Mouse (Mus musculus) erythroblast, embryonic 14.5 days (primary cell): ENCODE measurements around the gene Smad9. TPM values are rescaled to one million over a fixed set of nuclear protein-coding genes. Genes with fewer than 3 reads are reported as not detected.

Experiments used
- H3K27me3 ChIP-seq: 2 replicates; pipeline ENCODE4 v1.6.1; 2012; ENCODE audit warnings: inconsistent platforms; ENCODE audit not compliant: control insufficient read depth
- H3K36me3 ChIP-seq: 2 replicates; pipeline ENCODE4 v1.6.1; 2012; ENCODE audit warnings: mild to moderate bottlenecking, inconsistent platforms; ENCODE audit not compliant: control insufficient read depth
- H3K4me1 ChIP-seq: 2 replicates; pipeline ENCODE4 v1.6.1; 2012; ENCODE audit warnings: inconsistent platforms; ENCODE audit not compliant: control insufficient read depth
- H3K4me3 ChIP-seq: replicated peaks from 2 replicates; pipeline ENCODE3; 2012; ENCODE audit warnings: moderate library complexity, mild to moderate bottlenecking, inconsistent platforms
- H3K9me3 ChIP-seq: 2 replicates; pipeline ENCODE4 v1.6.1; 2012; ENCODE audit warnings: low read length, inconsistent platforms, mixed read lengths; ENCODE audit not compliant: control insufficient read depth
- GATA1 ChIP-seq: IDR thresholded peaks from 2 replicates; pipeline ENCODE4 v1.6.1; 2012; ENCODE audit warnings: low read length, inconsistent platforms, mixed read lengths
- TAL1 ChIP-seq: IDR thresholded peaks from 3 replicates; pipeline ENCODE4 v1.6.1; 2012; ENCODE audit warnings: low read length, inconsistent platforms, mixed read lengths
- polyA plus RNA-seq: library from polyadenylated mRNA; stranded (reverse); fragments of >175 nt; gene quantifications from 2 replicates; pipeline ENCODE4 v1.2.3, GENCODE M21; 2012

Smad9 gene
- polyA plus RNA-seq, 1 experiment: not detected

DNA sequence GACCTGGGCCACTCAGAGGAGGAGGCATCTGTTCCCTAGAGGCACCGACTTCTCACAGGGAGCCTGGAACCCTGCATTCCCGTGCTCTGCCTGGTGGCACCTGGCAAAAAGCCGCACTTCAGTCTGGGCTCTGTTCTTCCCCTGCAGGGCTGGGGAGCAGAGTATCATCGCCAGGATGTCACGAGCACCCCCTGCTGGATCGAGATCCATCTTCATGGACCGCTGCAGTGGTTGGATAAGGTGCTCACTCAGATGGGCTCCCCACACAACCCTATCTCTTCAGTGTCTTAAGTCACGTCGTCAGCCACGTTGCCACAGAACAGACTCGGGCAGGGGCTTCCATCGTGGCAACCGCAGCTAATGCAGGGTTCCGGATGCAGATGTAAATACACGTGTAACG, 41.8 kb downstream of the Smad9 start:
- no peak for TF ChIP-seq TAL1
- TF ChIP-seq GATA1: no peak
- H3K4me3 ChIP-seq: no peak overlapping the region

GRCm38 (mm10) chr3:54803713-54804112, 48.3 kb downstream of the Smad9 start:
- Histone ChIP-seq H3K27me3 (no peaks in the 10 kb centered on the region), H3K9me3 (no peaks in the 10 kb centered on the region)

More for the DNA sequence above, 41.8 kb downstream of the Smad9 start:
- Histone ChIP-seq H3K36me3 (no peaks in the 10 kb centered on the region), H3K27me3 (no peaks in the 10 kb centered on the region), H3K4me1 (no peaks in the 10 kb centered on the region), H3K9me3 (peaks cover 13% of the 10 kb centered on the region)

GRCm38 (mm10) chr3:54807061-54807661, 51.8 kb downstream of the Smad9 start:
- Histone ChIP-seq H3K9me3 (0 out of 2 replicates have a peak, but pooled peaks cover 2% of the 10 kb centered on the region), H3K27me3 (peaks cover 21% of the 10 kb centered on the region), H3K4me3 (peak overlapping the region; percentile 99), H3K36me3 (peaks cover 28% of the 10 kb centered on the region), H3K4me1 (peaks cover 36% of the 10 kb centered on the region)
- TF ChIP-seq TAL1: no peak
- TF ChIP-seq GATA1: no peak

More at GRCm38 (mm10) chr3:54803713-54804112, 48.3 kb downstream of the Smad9 start:
- no peak for TF ChIP-seq TAL1
- no peak for TF ChIP-seq GATA1
- Histone ChIP-seq H3K4me3 (no peak overlapping the region), H3K36me3 (peaks cover 28% of the 10 kb centered on the region), H3K4me1 (peaks cover 31% of the 10 kb centered on the region)

GRCm38 (mm10) chr3:54807666-54808217, 52.4 kb downstream of the Smad9 start, which contains the start of gene Rfxap:
Gene Rfxap (minus strand): TSS chr3:54807791.
- no peak for TF ChIP-seq TAL1
- TF ChIP-seq GATA1: no peak
- H3K27me3 ChIP-seq: peaks cover 25% of the 10 kb centered on the region

DNA sequence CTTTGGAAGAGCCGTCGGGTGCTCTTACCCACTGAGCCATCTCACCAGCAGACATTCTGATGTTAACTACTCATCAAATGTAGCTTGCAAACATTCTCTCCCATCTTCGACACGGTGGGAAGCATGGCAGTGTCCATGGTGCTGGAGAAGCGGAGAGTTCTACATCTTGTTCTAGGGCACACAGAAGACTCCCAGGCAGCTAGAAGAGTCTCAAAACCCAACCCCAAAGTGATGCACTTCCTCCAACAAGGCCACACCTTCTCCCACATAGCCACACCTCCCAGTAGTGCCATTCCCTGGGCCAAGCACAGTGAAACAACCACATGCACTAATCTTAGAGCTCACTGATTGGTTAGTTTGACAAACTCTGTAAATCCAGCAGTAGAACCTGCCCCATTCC, 53.7 kb downstream of the Smad9 start:
- Histone ChIP-seq H3K4me3 (no peak overlapping the region), H3K9me3 (0 out of 2 replicates have a peak, but pooled peaks cover 2% of the 10 kb centered on the region), H3K27me3 (peaks cover 25% of the 10 kb centered on the region), H3K36me3 (peaks cover 13% of the 10 kb centered on the region), H3K4me1 (peaks cover 36% of the 10 kb centered on the region)
- TF ChIP-seq GATA1 (no peak), TAL1 (no peak)

More at GRCm38 (mm10) chr3:54807666-54808217, 52.4 kb downstream of the Smad9 start, which contains the start of gene Rfxap:
- Histone ChIP-seq H3K4me3 (peak within 1 kb of the TSS; percentile 99), H3K9me3 (0 out of 2 replicates have a peak, but pooled peaks cover 2% of the 10 kb centered on the region), H3K4me1 (peaks cover 36% of the 10 kb centered on the region), H3K36me3 (peaks cover 27% of the 10 kb centered on the region)

- H3K27me3 ChIP-seq: peaks cover 25% of the 10 kb centered on the region
- 0 out of 2 replicates have a peak, but pooled peaks cover 2% of the 10 kb centered on the region for H3K9me3 ChIP-seq
- TF ChIP-seq GATA1 (no peak), TAL1 (no peak)
- H3K4me1 ChIP-seq: peaks cover 19% of the 10 kb centered on the region
- H3K4me3 ChIP-seq: no peak overlapping the region
- no peaks in the 10 kb centered on the region for H3K36me3 ChIP-seq
These were observed 56.2 kb downstream of the Smad9 start for GRCm38 (mm10) chr3:54811616-54812015.

DNA sequence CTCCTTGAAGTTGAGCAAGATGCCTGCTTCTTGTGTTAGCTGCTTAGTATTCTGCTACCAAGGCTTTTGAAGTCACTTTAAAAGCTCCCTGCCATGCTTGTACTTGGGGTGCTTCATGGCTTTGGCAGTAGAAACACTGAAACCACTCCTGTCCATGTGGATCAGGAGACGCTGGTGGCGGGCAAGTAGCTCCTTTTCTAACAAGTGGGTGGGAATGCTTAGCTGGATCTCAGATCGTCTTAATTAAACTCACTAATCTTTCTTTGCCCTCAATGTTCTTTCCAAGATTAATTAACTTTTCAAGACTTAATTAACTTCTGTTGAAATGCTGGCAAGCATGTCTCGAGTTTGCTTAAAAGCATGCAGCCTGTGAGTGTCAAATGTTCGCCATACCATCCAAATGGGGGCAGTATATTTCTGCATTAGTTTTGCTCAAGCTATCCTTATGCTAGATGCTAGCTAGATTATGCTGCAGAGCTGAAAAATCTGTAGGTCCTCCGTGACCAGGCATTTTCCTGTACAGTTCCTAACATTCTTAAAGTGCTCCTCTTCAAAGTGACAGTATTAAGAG, 58.1 kb downstream of the Smad9 start:
- Histone ChIP-seq H3K4me1 (peaks cover 6% of the 10 kb centered on the region), H3K36me3 (no peaks in the 10 kb centered on the region), H3K9me3 (0 out of 2 replicates have a peak, but pooled peaks cover 2% of the 10 kb centered on the region), H3K27me3 (peaks cover 25% of the 10 kb centered on the region), H3K4me3 (no peak overlapping the region)
- TF ChIP-seq GATA1 (no peak), TAL1 (no peak)

DNA sequence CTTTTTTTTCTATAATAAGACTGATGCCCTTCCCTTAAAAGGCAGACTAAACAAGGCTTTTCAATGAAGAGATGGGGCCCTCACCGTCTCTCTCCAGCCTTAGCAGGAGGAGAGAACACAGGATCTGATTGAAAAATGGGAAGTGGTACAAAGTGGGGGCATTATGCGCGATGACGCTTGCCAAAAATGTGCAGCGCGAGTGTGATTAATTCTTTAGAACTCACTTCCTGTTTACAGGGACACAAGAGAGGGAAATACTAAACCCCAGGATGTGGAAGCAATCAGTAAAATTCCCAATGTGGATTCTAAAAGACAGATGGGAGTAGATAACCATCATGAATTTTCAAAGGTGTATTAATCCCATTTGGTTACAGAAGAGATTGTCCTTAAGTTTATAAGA, 59.2 kb downstream of the Smad9 start:
- peaks cover 4% of the 10 kb centered on the region; the same call in 1 of the 2 replicates for H3K4me1 ChIP-seq
- H3K4me3 ChIP-seq: no peak overlapping the region
- no peaks in the 10 kb centered on the region for H3K36me3 ChIP-seq
- TF ChIP-seq GATA1 (no peak), TAL1 (no peak)
- peaks cover 19% of the 10 kb centered on the region for H3K27me3 ChIP-seq
- H3K9me3 ChIP-seq: 0 out of 2 replicates have a peak, but pooled peaks cover 2% of the 10 kb centered on the region

DNA sequence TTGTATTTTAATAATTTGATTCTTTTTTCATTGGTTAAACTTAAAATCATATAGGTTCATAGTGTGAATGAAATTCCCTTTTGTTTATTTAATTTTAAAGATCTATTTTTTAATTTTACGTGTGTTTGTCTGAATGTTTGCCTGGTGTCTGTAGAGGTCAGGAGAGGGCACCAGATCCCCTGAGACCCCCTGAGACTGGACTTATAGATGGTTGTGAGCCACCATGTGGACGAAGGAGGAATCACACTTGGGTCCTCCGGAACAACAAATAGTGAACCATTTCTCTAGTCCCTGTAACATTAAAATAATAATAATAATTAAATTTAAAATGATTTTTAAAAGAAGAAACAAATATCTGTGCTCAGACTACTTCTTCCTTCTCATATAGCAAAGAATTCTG, 59.9 kb downstream of the Smad9 start:
- peaks cover 18% of the 10 kb centered on the region for H3K27me3 ChIP-seq

More for the DNA sequence above, 59.9 kb downstream of the Smad9 start:
- Histone ChIP-seq H3K4me3 (no peak overlapping the region), H3K4me1 (peaks cover 4% of the 10 kb centered on the region; the same call in 1 of the 2 replicates), H3K9me3 (0 out of 2 replicates have a peak, but pooled peaks cover 2% of the 10 kb centered on the region), H3K36me3 (no peaks in the 10 kb centered on the region)
- TF ChIP-seq TAL1: no peak
